Mouse (Mus musculus): ENCODE measurements at regions not wholly inside any gene's neighbourhood (a gene's known extent, or its start where the extent isn't known, plus 50 kb on each side); places are given as distances from the start of the nearest gene placed in this dataset.

- POLR2A ChIA-PET = no interaction called here
- CTCF ChIA-PET = no interaction called here
Measured at GRCm38 (mm10) chr3:37964083-37964482, 239.8 kb upstream of the Gm5148 start.

DNA sequence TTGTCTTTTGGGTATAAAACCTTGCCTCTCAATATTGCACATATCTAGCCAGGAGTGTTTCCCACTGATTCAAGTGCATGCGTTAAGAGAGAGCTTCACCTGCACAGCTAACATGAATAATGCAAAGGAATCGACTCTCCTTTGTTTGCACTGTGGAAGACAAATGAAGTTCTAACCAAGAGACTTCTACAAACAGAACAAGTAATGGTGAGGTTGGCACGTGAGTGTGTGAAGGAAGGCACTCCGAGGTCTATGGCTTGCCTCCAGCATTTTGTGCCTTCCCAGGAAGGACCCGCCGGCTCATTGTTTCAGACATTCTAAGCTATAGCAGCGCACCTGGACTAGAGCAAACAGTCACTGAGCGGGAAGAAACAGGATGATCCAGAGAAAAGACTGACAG, 238.5 kb upstream of the Gm5148 start:
- POLR2A ChIA-PET = no interaction called here
- CTCF ChIA-PET = no interaction called here

DNA sequence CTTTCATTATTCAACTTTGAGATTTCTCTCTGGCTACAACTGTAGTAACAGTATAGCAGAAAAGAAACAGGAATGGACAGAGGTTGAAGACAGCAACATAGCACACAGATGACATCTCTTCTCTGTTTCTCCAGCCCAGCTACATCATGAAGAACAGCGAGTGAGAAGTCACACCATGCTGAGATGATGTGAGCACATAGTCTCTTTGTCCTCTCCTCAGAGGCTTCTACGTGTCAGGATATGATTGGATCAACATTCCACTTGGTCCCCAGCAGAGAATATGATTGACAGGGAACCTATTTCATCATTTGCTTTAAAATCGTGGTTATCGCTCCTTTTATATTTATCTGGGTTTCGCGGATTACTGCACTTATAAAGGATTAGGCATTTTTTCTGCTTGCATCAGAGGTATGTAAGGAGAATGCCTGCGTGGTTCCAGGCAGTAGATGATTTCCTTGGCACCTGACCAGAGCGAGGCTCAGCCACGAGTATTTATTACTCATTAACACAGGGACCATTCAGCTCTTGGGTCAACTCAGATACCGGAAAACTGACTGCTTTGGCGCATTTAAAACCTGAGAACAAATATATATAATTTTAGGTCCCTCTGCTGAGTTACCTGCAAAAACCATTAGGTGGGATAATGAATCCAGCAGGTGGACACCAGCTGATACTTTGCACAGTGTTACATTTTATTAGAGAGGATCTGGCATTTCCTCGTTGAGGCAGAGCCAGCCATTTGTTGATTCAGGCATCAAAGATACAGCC, 237.9 kb upstream of the Gm5148 start:
- CTCF ChIA-PET = no interaction called here
- POLR2A ChIA-PET = no interaction called here

DNA sequence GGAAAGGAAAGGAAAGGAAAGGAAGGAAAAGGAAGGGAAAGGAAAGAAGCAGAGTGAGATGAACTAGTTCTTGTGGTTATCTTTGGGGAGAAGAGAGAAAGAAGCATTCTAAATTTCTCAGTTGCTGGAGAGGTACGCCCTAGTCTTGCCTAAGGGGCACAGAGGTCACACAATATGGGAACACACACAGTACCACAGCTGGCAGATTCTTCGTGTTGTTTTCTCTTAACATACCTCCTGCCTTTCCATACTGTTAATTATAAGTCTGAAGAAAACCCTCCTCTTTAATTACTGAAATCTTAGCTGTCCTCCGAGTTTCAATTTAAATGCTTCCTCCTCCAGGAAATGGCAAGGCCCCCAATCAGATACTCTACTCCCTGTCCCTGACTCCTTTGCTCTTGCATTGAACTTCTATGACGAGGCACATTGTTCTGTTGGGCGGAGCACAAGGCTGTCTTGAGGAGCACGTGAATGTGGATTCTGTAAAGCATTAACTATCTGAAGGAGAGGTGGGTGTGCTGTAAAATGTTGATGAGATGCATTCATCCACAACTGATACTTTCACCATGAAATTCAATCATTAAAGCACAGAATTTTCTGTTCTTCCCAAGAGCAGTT, 234.2 kb upstream of the Gm5148 start:
- ChIA-PET POLR2A (no interaction called here), CTCF (no interaction called here)

- CTCF ChIA-PET = no interaction called here
- POLR2A ChIA-PET = interaction anchor here in 1 of 4 experiments (1.0 kb wide), 1 partner anchor 19 kb away, joined by 3 read pairs; no protein-coding TSS in a partner anchor
Measured at GRCm38 (mm10) chr3:37956543-37956942, 232.3 kb upstream of the Gm5148 start.

GRCm38 (mm10) chr3:37952891-37953290, 228.6 kb upstream of the Gm5148 start:
- ChIA-PET POLR2A (no interaction called here), CTCF (no interaction called here)

- POLR2A ChIA-PET = no interaction called here
Measured at GRCm38 (mm10) chr3:37952251-37952650, 228.0 kb upstream of the Gm5148 start.

DNA sequence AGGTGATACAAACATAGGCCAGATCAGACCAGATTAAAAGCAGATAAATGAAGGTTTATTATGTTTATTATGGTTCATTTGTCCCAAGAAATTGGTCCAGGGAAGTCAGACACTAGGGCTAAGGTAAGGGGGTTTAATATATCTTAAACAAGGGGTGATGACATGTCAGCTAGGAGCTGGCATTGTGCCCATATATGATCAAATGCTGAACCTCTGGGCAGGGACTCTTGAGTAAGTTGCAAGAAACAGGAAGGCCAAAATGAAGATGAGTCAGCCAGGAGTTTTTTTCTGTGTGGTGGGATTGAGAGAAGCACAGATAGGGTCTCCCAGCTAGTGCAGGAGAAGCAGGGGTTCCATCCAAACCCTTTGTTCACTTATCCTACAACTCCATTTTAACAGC, 219.4 kb upstream of the Gm5148 start:
- ChIA-PET POLR2A (no interaction called here), CTCF (no interaction called here)

More at GRCm38 (mm10) chr3:37952251-37952650, 228.0 kb upstream of the Gm5148 start:
- CTCF ChIA-PET = no interaction called here

- CTCF ChIA-PET = no interaction called here
- POLR2A ChIA-PET = no interaction called here
Measured at GRCm38 (mm10) chr3:37940016-37940415, 215.7 kb upstream of the Gm5148 start.

DNA sequence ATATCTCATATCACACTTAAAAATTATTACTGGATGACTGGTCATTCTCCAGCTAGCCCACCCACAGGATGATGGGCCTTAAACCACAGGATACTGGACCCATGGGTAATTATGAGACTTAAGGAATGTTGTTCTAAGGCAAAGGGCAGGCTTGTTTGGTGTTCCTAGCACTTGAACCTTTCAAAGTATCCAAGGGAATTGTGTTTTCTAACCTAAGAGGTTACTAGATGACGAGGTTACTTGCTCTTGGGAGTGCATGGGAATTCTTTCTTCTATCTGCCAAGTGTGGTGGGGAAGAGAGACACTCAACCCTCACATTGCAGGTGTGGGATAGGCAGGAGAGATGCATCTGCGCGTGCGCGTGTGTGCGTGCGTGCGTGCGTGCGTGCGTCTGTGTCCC, 214.6 kb upstream of the Gm5148 start:
- ChIA-PET POLR2A (no interaction called here), CTCF (no interaction called here)

DNA sequence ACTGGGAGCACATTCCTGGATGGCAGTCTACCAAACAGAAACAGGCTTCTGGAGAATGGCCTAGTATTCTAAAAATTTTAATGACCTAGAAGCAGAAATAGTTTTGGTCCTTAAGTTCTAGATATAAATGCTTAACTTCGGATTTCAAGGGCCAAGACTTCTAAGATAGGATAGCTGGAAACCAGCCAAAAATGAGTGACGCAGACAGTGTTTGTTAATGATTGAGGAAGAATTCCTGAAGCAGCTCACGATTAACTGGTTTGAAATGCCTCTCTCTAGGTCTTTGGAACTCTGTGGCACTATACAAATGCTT, 213.9 kb upstream of the Gm5148 start:
- ChIA-PET CTCF (no interaction called here), POLR2A (no interaction called here)

GRCm38 (mm10) chr3:37937381-37938283, 213.3 kb upstream of the Gm5148 start:
- ChIA-PET CTCF (no interaction called here), POLR2A (no interaction called here)

DNA sequence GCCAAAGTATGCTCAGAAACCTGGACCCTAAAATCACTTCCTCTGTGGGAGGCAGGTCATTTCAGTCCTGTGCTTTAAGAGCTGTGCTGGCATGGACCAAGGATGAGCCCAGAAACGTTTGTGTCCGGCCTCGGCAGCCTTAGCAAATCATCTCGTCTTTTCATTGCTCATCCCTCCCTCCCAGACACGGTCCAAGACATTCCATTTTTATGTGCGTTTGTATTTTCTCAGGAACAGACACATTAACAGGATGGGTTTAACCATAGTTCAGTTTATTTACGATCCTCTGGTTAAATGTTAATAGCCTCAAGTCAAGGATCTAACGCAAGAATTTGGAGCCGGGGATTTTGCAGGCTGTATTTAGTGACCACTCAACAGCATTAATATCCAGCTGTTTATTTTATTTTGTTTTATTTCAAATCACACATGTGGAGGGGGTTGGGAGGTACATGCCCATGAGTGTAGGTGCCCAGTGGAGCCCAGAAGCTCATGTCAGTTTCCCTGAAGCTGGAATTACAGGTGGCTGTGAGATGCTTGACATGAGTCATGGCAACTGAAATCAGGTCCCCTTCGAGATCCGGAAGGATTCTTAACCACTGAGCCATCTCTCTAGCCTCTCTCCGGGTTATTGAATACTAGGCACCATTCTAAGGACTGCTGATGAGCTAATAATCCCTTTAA, 212.1 kb upstream of the Gm5148 start:
- CTCF ChIA-PET = no interaction called here
- POLR2A ChIA-PET = no interaction called here

DNA sequence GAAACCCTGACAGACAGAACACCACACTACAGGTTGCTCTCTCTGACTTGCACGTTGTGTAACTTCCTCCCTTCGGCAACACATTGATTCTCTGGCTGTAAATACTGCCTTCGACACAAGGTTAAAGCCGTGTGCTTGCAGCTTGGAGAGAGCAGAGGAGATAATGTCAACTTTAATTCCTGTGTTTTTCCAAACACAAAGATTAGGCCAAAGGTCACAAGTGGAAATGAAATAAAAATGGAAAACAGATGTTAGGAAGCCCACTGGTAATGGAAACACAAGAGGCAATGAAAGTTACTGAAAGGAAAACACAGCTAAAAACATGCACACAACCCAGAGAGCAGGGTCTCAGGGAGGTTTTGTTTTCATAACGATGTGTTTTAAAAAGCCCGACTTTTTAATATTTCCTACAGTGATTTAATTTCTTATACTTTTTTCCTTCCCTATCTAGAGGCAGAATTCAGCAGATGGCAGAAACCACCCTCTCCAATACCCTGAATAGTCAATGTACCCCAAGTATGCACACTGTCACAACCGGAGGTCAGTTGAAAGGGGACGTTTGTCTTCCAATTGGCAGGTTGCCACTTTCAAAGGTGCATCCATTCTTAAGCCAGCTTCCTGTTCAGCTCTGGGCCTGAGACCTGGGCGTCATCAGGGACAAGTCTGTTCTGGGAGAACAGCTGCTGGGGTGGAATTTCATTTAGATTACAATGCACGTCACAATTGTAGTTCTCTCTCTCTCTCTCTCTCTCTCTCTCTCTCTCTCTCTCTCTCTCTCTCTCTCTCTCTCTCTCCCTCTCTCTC, 210.8 kb upstream of the Gm5148 start:
- ChIA-PET CTCF (no interaction called here), POLR2A (interaction anchor here in 2 of 4 experiments (0.6 to 0.8 kb wide), 2 partner anchors 25 to 677 kb away, joined by 3 to 6 read pairs; no protein-coding TSS in a partner anchor)

GRCm38 (mm10) chr3:37934236-37934635, 209.9 kb upstream of the Gm5148 start:
- CTCF ChIA-PET = no interaction called here
- POLR2A ChIA-PET = no interaction called here

GRCm38 (mm10) chr3:37928731-37929130, 204.4 kb upstream of the Gm5148 start:
- ChIA-PET CTCF (no interaction called here), POLR2A (no interaction called here)

GRCm38 (mm10) chr3:37919450-37920156, 195.3 kb upstream of the Gm5148 start:
- POLR2A ChIA-PET = interaction anchor here in 1 of 4 experiments (0.6 kb wide), 1 partner anchor 8 kb away, joined by 4 read pairs; no protein-coding TSS in a partner anchor

DNA sequence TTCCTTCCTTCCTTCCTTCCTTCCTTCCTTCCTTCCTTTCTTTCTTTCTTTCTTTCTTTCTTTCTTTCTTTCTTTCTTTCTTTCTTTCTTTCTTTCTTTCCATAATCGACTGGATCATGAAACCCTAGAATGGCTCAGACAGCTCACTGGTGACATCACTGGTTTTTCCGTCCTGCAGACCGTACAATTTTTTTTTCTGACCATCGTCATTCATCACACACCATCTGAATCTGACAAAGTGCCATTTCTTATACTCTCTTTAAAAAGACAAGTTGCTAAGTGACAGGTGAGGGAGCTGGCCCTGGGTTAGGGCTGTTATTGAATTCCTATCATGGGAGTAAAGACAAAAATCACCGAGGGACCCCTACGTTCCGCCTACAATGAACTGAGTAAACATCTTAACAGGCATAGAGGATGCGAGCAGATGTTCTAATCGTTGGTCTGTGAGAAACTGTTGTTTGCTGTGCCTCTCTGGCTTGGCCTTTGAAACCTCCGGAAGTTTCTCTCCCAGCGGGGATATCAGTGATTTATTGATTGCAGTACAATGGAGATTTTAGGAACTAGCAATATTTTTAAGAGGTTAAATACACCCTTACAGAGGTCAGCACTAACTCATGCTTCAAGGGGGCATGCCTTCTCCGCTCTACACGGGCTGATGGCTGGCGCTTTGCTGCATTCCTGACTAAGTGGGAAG, 192.6 kb upstream of the Gm5148 start:
- CTCF ChIA-PET = interaction anchor here in 1 of 4 experiments (0.8 kb wide), 1 partner anchor 19 kb away, joined by 5 read pairs; no protein-coding TSS in a partner anchor
- POLR2A ChIA-PET = interaction anchor here in 1 of 4 experiments (0.5 kb wide), 1 partner anchor 497 kb away, joined by 3 read pairs; the partner anchor contains the start of genes Nudt6 and Spata5

More at GRCm38 (mm10) chr3:37919450-37920156, 195.3 kb upstream of the Gm5148 start:
- CTCF ChIA-PET = interaction anchor here in 1 of 4 experiments (0.6 to 0.7 kb wide), 2 partner anchors 37 to 59 kb away, joined by 4 to 5 read pairs; no protein-coding TSS in a partner anchor

Measured in embryonic stem cell, embryonic (primary cell).